Mouse (Mus musculus) myocyte (in vitro differentiated cells): ENCODE measurements around the gene Hbb-y.

ENCODE experiments used
- MAX ChIP-seq: IDR thresholded peaks from one replicate; pipeline ENCODE4 v1.6.1; 2011; ENCODE audit warnings: low read depth, mild to moderate bottlenecking, control low read depth
- POLR2A ChIP-seq: IDR thresholded peaks from one replicate; pipeline ENCODE4 v1.6.1; 2011; ENCODE audit warnings: low read depth, mild to moderate bottlenecking, control low read depth, moderate library complexity; ENCODE audit not compliant: insufficient read length
- REST ChIP-seq: IDR thresholded peaks from one replicate; pipeline ENCODE4 v1.6.1; 2011; ENCODE audit warnings: mild to moderate bottlenecking, control low read depth, moderate library complexity; ENCODE audit not compliant: insufficient read depth, insufficient read length

- TF ChIP-seq REST (no peak), POLR2A (no peak), MAX (no peak)
Observed at GRCm38 (mm10) chr7:103853090-103853489, at the start of gene Hbb-y.
